Mouse (Mus musculus): ENCODE data around the gene Itgb1bp1.

DNA sequence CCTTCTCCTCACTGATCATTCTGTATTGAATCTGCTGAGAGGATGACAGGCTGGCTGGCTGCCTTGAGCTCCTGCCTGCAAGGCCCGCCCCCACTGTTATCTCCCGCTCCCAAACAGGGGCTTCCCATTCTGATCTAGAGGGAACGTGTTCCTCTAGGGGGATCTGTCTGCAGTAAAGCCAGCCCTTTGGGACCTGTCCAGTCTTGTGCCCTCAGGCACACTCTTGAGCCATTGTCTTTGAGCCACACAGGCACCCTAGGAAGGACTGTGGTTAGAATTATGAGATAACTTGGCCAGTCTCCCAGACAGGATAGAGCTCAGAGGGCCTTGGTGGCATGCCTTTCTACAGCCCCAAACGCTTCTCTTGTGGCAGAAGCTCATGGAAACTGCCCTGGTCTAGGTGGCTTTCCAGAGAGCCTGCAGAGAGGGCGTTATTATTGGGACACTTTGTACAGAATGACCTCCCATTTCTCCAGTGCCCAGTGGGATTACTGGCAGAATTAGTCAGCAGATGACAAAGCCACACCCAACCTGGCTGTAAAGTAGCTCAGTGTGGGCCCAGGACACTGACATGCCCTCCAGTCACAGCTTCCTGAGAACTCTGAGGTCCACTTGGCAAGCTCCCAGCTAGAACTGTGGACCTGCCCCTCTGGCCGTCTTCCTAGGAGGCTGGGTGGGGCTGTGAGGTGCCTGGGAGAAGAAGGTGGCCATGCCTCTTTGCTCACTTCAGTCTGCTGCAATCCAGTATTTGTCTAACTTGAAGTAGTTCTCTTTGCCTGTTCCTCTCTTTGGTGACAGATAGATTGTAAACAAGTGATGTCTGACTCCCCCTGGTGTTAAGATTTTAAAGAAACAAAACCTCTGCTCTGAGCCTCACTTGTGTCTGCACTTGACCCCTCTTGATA is 58.8 kb downstream of the Itgb1bp1 start:
- TF ChIP-seq CTCF (IDR thresholded peaks at IDR 0.05; ENCODE audit: extremely low read depth, insufficient read depth, low read length) = peak; percentile 15; the same call in 1 of the 2 replicates
- TF ChIP-seq POLR2A (IDR thresholded peaks at IDR 0.05; ENCODE audit: extremely low read depth, insufficient read depth, low read length) = no peak
